Mouse (Mus musculus) embryonic facial prominence, embryonic 12.5 days (tissue): Measurements from ENCODE around the gene Ptprm. TPM values are rescaled to one million over a fixed set of nuclear protein-coding genes. Genes with fewer than 3 reads are reported as not detected.

ENCODE experiments used
- ATAC-seq: fragments of 200-750 bp; cut with Nextera tagmentation; 2 replicates; pipeline ENCODE4 v1.8.0; 2017; ENCODE audit not compliant: insufficient number of reproducible peaks, insufficient read depth, low FRiP score, low TSS enrichment
- H3K27ac ChIP-seq: fragments of 300-500 bp; sonication (generic); 2 replicates; pipeline ENCODE4 v1.5.1; 2016; ENCODE audit warnings: mild to moderate bottlenecking
- H3K27me3 ChIP-seq: fragments of 300-500 bp; sonication (generic); 2 replicates; pipeline ENCODE4 v1.6.1; 2016; ENCODE audit warnings: mild to moderate bottlenecking, moderate library complexity
- H3K36me3 ChIP-seq: fragments of 300-500 bp; sonication (generic); 2 replicates; pipeline ENCODE4 v1.6.1; 2016; ENCODE audit warnings: mild to moderate bottlenecking
- H3K4me1 ChIP-seq: fragments of 300-500 bp; sonication (generic); 2 replicates; pipeline ENCODE4 v1.6.1; 2016
- H3K4me2 ChIP-seq: fragments of 300-500 bp; sonication (generic); replicated peaks from 2 replicates; pipeline ENCODE4 v1.6.1; 2016; ENCODE audit warnings: mild to moderate bottlenecking, moderate library complexity
- H3K4me3 ChIP-seq: fragments of 300-500 bp; sonication (generic); 2 replicates; pipeline ENCODE4 v1.5.1; 2016; ENCODE audit warnings: mild to moderate bottlenecking
- H3K9ac ChIP-seq: fragments of 300-500 bp; sonication (generic); 2 replicates; pipeline ENCODE4 v1.6.1; 2016; ENCODE audit warnings: mild to moderate bottlenecking, moderate library complexity
- H3K9me3 ChIP-seq: fragments of 300-500 bp; sonication (generic); 2 replicates; pipeline ENCODE4 v1.6.1; 2016; ENCODE audit warnings: mild to moderate bottlenecking, moderate library complexity
- WGBS: fragments of 180-500 bp; shearing (Covaris S2); methylation state at CpG from one replicate; pipeline ENCODE4 v1.1.7; 2016; 5-methylcytosine and 5-hydroxymethylcytosine counted together
- polyA plus RNA-seq: library from polyadenylated mRNA; unstranded; fragments of >200 nt; fragmentation: Nextera tagmentation; extraction: Ambion mirVana; gene quantifications from 2 replicates; pipeline ENCODE4 v1.2.1, GENCODE M21; 2016

Gene Ptprm
- polyA plus RNA-seq, 1 experiment from 2014 or later, result 17.2 TPM

DNA sequence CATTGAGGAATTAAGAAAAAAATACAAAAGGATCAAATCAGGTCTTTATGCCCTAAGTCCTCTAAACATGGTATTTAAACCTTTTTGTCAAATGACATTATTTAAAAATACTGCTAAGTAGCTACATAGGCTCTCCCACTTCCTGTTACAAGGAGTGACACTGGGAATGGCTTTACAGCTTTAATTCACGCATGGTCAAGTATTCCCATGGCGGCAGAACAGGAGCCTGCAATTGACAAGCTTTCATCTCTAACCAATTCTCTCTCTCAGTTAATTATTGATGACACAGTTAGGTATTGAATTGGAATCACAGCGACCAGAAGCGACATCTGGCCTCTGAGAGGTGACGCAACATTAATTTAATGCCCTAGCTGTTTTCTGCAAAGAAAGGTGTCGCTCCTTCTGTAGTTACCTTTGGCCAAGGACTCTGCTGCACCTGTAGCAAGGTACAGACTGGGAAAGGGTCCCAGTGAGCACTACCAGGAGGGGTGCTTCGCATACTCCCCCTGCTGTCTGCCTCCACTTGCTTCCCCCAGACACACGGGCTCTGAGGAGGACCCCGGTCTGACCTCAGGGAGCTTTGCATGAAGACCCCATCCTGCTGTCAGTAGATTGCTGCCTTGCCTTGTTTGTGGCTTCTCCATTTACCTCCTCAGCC lies 599.9 kb downstream of the Ptprm start:
- no peak overlapping the region for H3K27ac ChIP-seq
- WGBS, result 69% methylated on average over 9 of the region's 9 CpGs
- no peak overlapping the region for H3K4me3 ChIP-seq
- no peaks in the 10 kb centered on the region for H3K36me3 ChIP-seq
- no peak for ATAC-seq
- no peak overlapping the region for H3K4me2 ChIP-seq
- no peaks in the 10 kb centered on the region for H3K9me3 ChIP-seq
- H3K9ac ChIP-seq, result no peak overlapping the region
- H3K4me1 ChIP-seq, result peaks cover 15% of the 10 kb centered on the region
- H3K27me3 ChIP-seq, result no peaks in the 10 kb centered on the region

DNA sequence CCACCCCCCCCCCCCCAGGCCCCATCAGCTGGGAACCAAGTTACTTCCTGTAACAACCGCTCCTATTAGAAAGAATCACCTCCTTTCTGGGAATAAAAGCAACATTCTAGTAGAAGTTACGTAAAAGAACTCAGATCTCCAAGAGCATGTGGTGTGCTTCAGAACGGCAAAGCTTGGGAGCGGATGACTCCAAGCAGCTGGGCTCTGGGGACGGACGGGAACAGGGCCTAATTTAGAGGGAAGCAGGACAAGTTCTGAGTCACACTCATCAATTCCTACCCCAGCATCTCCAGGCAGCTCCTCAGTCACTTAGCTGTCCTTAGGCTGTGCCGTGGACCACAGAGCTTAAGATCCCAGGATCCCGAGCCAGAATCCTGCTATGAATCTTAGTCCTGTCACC lies 602.5 kb downstream of the Ptprm start:
- no peaks in the 10 kb centered on the region for H3K36me3 ChIP-seq
- no peaks in the 10 kb centered on the region for H3K27me3 ChIP-seq
- 91% methylated on average over 8 of the region's 8 CpGs for WGBS
- no peak for ATAC-seq
- no peak overlapping the region for H3K9ac ChIP-seq
- peaks cover 12% of the 10 kb centered on the region for H3K4me1 ChIP-seq
- H3K9me3 ChIP-seq, result no peaks in the 10 kb centered on the region
- no peak overlapping the region for H3K4me2 ChIP-seq
- no peak overlapping the region for H3K27ac ChIP-seq
- no peak overlapping the region for H3K4me3 ChIP-seq

DNA sequence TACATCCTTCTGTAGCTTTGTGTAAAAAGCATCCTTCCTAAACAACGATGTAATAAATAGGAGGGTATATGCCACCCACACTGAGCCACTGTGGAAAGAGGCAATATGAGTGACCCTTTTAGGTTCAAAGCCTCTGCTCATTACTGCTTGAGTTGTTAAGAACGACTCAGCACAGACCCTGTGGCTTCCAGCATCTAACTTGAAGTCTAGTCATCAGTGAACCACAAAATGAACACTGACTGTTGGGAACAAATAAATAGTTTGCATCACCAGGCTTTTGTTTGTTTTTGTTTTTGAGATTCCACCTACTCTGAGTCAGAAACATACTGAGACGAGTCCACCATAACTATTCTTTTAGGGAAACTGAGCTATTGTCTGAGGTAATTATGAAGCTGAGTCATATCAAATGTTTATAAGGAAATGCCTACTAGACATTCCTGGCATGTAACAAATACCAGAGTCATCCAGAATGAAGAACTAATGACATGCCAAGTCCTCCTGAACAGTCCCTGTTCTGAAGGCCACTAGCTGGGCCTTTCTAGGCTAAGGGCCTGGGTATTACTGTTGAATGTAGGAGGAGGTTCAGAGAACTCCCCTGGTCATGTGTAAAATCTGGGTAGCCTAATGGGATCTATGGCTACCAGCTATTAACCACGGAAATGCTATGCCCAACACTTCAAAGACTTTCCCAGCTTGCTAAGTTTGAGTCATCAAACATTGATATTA lies 603.6 kb downstream of the Ptprm start:
- Histone ChIP-seq H3K4me1 (peaks cover 4% of the 10 kb centered on the region; the same call in 1 of the 2 replicates), H3K27ac (no peak overlapping the region), H3K27me3 (no peaks in the 10 kb centered on the region), H3K4me2 (no peak overlapping the region), H3K36me3 (no peaks in the 10 kb centered on the region), H3K9me3 (no peaks in the 10 kb centered on the region), H3K4me3 (no peak overlapping the region), H3K9ac (no peak overlapping the region)
- WGBS, result 78% methylated on average over 4 of the region's 4 CpGs
- ATAC-seq, result no peak

DNA sequence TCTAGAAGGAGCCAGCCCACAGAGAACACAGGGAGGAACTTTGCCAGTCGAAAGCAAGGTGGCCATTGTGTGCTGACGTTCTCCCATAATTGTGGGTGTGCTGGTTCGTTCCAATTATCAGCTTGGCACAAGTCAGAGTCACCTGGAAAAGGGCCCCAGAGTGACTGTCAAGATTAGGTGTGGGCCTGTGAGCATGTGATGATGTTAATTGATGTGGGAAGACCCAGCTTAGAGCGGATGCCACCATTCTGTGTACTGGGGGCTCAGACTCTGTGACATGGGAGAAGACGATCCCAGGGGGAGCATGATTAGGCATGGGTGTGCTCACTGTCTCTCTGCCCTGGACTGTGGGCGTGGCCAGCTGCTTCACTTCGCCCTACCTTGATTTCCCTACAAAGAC lies 604.3 kb downstream of the Ptprm start:
- 80% methylated on average over 7 of the region's 7 CpGs for WGBS
- Histone ChIP-seq H3K9ac (no peak overlapping the region), H3K27ac (no peak overlapping the region), H3K4me2 (no peak overlapping the region), H3K27me3 (no peaks in the 10 kb centered on the region), H3K4me1 (no peaks in the 10 kb centered on the region), H3K9me3 (no peaks in the 10 kb centered on the region), H3K36me3 (no peaks in the 10 kb centered on the region), H3K4me3 (no peak overlapping the region)
- no peak for ATAC-seq

DNA sequence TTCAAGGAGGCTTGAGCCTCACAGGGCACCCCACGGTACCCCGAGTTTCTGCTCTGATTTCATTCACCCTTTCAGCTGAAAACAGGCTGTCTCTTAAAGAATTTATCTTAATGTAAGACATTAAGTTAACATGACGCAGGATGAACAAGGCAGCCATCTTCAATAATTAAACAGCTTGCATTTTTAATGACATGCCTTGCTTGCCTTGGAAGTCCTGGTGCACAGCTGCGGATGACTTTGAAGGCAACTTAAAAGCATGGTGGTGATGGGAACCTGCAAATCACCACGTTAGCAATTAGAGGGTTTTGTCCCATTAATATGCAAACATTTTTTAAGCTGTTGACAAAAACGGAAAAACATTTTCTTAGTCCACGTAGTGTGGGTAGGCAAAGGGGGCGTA lies 607.8 kb downstream of the Ptprm start:
- Histone ChIP-seq H3K9ac (no peak overlapping the region), H3K27ac (no peak overlapping the region), H3K4me2 (no peak overlapping the region), H3K4me1 (no peaks in the 10 kb centered on the region), H3K36me3 (no peaks in the 10 kb centered on the region), H3K9me3 (no peaks in the 10 kb centered on the region), H3K27me3 (no peaks in the 10 kb centered on the region), H3K4me3 (no peak overlapping the region)
- WGBS, result 89% methylated on average over 8 of the region's 8 CpGs
- no peak for ATAC-seq

DNA sequence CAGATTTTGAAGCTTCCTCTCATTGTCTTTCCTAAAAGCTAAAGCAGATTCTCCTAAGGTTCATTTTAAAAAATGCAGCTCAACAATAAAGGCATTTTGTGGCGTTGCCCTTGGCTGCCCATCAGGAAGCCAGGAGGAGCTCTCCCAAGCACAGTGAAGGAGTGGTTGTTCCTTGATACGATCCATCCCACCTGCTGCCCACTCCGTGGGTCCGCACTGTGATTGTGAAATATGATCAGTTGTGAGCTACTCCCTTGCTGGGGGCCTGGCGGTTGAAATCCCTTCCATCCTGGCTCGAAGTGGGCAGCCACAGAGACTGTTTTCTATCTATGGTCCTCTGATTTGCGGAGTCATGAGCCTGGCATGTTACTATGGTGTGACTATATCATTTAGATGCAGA lies 610.9 kb downstream of the Ptprm start:
- Histone ChIP-seq H3K27me3 (no peaks in the 10 kb centered on the region), H3K4me2 (no peak overlapping the region), H3K4me3 (no peak overlapping the region), H3K4me1 (no peaks in the 10 kb centered on the region), H3K9me3 (no peaks in the 10 kb centered on the region), H3K9ac (no peak overlapping the region), H3K27ac (no peak overlapping the region), H3K36me3 (no peaks in the 10 kb centered on the region)
- ATAC-seq, result no peak
- WGBS, result 52% methylated on average over 7 of the region's 7 CpGs

DNA sequence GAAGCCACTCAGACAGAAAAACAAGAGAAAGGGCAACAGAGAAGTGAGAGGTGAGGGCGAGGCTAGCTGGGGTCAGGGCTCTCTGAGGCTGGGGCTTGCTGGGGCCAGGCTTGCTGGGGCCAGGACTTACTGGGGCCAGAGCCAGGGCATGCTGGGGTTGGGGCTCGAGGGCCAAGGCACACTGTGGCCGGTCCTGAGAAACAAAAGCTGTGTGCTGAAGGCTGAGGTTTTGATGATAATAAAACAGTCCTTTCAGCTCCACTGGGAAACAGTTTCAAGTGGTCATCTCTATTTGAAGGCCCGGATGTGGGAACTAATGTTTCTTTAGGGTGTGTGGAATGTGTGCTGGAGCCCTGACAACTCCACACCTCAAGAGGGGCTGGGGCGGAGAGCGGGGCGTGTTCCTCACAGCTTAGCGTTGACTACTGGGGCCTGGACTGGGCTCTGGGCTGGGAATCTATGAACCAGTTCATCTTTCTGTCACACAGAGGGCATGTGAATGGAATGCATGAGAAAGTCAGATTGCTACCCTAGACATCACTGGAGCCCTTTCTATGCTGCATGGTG lies 615.4 kb downstream of the Ptprm start:
- Histone ChIP-seq H3K4me1 (no peaks in the 10 kb centered on the region), H3K4me2 (no peak overlapping the region), H3K9me3 (no peaks in the 10 kb centered on the region), H3K36me3 (no peaks in the 10 kb centered on the region), H3K27ac (no peak overlapping the region), H3K9ac (no peak overlapping the region), H3K27me3 (no peaks in the 10 kb centered on the region), H3K4me3 (no peak overlapping the region)
- 75% methylated on average over 8 of the region's 8 CpGs for WGBS
- no peak for ATAC-seq

DNA sequence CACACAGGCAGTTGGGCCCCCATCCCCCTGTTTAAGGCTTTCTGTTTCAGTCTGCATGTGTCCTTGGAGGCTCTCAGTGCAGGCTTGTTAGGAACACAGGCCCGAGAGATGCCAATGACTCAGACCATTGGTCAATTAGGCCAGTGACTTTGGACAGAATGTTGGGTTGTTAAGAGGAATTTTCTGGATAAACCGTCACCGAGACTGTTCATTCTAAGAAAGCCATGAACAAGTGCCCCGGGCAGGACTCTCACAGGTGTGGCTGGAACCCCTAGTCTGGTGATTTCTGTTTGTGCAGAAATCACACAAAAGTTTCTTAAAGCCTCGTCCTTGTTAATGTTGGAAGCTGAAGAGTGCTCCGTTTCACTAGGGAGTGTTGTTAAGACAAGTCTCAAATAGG lies 615.9 kb downstream of the Ptprm start:
- Histone ChIP-seq H3K9ac (no peak overlapping the region), H3K4me2 (no peak overlapping the region), H3K27me3 (no peaks in the 10 kb centered on the region), H3K4me3 (no peak overlapping the region), H3K27ac (no peak overlapping the region), H3K36me3 (no peaks in the 10 kb centered on the region), H3K4me1 (no peaks in the 10 kb centered on the region), H3K9me3 (no peaks in the 10 kb centered on the region)
- 81% methylated on average over 6 of the region's 6 CpGs for WGBS
- no peak for ATAC-seq

DNA sequence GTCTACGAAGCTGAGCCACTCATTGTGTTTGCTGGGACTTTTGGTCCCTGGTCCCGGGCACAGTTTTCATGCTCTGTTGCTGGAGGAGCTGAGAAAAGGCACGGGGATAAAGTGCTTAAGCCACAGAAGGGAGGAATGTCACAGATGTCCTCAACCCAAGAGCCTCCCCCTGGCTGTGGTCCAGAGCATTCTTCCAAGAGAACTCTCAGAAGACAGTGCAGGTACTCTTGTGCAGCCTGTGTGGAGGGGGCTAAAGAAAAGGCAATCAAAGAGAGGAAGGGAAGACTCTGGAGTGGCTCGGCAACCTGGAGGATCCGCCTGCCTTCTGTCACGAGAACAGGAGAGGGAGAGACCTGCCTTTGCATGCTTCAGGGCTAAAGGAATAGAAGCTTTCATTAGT lies 617.8 kb downstream of the Ptprm start:
- no peak for ATAC-seq
- Histone ChIP-seq H3K9me3 (no peaks in the 10 kb centered on the region), H3K4me2 (no peak overlapping the region), H3K27me3 (no peaks in the 10 kb centered on the region), H3K4me3 (no peak overlapping the region), H3K9ac (no peak overlapping the region), H3K27ac (no peak overlapping the region), H3K4me1 (no peaks in the 10 kb centered on the region), H3K36me3 (no peaks in the 10 kb centered on the region)
- WGBS, result 62% methylated on average over 6 of the region's 6 CpGs

DNA sequence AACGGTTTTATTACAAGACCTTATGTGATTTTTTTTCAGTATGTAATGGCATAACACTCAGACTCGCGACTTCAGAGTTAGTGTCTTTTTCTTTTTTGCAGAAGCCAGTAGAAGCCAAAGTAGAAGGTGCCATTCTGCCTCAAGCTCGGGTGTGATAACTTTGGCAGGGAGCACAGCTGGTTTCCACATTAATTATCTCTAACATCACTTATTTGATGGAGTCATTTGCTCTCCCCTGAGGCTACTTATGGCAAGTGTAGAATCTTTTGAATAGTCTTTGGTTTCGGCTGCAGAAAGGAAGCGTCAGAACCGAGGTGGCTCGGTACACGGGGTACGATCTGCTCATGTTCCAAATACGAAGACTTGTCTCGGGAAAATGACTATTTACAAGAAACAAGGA lies 620.7 kb downstream of the Ptprm start:
- no peaks in the 10 kb centered on the region for H3K9me3 ChIP-seq
- H3K36me3 ChIP-seq, result no peaks in the 10 kb centered on the region
- H3K27me3 ChIP-seq, result no peaks in the 10 kb centered on the region
- no peak overlapping the region for H3K9ac ChIP-seq
- H3K4me1 ChIP-seq, result no peaks in the 10 kb centered on the region
- 80% methylated on average over 12 of the region's 12 CpGs for WGBS
- ATAC-seq, result no peak
- no peak overlapping the region for H3K4me3 ChIP-seq
- no peak overlapping the region for H3K4me2 ChIP-seq
- H3K27ac ChIP-seq, result no peak overlapping the region

DNA sequence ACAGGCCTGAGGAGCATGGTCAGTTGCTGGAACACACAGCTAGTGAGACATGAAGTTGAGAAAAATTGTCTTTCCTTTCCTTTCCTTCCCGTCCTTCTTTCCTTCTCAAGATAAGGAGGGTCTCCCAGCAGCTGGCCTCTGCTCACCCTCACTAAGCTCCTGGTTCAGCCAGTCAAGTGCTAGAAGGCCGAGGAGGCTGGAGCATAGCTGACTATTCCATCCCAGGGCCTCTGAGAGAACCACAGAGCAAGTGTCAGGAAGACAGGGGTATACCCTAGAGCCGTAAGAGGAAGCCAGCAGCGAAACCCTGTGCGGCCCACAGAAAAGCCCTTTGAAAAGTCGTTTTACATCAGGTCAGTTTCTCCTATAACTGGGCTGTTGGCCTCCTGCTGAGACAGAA lies 624.3 kb downstream of the Ptprm start:
- Histone ChIP-seq H3K4me2 (no peak overlapping the region), H3K27ac (no peak overlapping the region), H3K27me3 (no peaks in the 10 kb centered on the region), H3K9ac (no peak overlapping the region), H3K4me3 (no peak overlapping the region), H3K9me3 (no peaks in the 10 kb centered on the region), H3K4me1 (no peaks in the 10 kb centered on the region), H3K36me3 (no peaks in the 10 kb centered on the region)
- 54% methylated on average over 6 of the region's 6 CpGs for WGBS
- ATAC-seq, result no peak

DNA sequence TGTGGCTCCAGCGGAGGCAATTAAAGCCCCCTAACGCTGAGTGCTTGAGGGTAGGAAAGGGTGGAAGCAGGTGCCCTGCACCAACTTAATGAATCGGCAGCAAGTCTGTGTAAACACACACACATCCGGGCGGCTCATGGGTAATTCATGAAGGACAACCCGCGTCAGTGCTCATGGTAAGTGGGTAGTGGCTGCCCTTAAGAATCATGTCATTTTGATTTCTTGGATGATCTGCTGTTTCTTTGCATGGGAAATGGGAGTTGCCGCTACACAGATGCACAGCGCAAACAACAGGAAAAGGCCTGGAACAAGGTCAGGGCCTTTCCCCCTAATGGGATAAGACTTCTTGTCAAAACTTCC lies 633.3 kb downstream of the Ptprm start:
- Histone ChIP-seq H3K9ac (no peak overlapping the region), H3K4me3 (no peak overlapping the region), H3K27me3 (no peaks in the 10 kb centered on the region), H3K4me2 (no peak overlapping the region), H3K4me1 (0 out of 2 replicates have a peak, but pooled peaks cover 7% of the 10 kb centered on the region), H3K27ac (no peak overlapping the region), H3K36me3 (no peaks in the 10 kb centered on the region), H3K9me3 (no peaks in the 10 kb centered on the region)
- WGBS, result 41% methylated on average over 9 of the region's 9 CpGs
- no peak for ATAC-seq
